Mouse (Mus musculus): ENCODE data around the gene Scrn3.

The Scrn3 gene

GRCm38 (mm10) chr2:73317426-73317825, 5.0 kb downstream of the Scrn3 start:
- no peak for DNase-seq (ENCODE audit: low spot score)

DNA sequence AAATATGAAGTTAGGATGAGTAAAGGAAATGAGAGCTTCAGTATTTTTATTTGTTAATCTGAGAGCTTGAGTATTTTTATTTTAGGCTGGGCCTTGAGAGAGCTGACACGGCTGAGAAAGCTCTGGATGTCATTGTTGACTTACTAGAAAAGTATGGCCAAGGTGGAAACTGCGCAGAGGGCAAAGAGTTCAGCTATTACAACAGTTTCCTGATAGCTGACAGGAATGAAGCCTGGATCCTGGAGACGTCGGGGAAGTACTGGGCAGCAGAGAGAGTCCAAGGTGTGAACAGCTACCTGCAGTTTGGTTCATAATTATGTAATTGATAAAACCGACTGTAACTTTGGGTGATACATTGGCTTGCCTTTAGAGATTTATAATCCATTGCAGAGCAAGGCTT, 6.8 kb downstream of the Scrn3 start:
- no peak for DNase-seq (ENCODE audit: low spot score)

DNA sequence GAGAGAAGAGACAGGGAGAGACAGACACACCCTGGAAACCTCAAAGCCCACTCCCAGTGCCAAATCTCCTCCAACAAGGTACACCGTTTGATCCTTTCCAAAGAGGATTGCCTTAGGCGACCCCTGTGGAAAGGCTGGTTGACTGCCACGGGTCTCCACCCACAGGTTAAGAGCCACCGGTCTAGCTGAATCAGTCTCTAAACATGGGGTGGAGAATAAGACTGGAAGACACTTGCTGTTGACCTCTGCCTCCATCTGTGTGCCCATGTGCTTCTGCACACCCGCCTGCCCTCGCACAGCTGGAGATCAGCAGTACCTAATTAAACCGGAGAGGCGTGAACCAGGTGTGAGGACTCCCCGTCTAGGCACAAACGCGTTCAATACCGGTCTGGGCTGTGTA, 10.6 kb downstream of the Scrn3 start:
- no peak for DNase-seq (ENCODE audit: low spot score)

DNA sequence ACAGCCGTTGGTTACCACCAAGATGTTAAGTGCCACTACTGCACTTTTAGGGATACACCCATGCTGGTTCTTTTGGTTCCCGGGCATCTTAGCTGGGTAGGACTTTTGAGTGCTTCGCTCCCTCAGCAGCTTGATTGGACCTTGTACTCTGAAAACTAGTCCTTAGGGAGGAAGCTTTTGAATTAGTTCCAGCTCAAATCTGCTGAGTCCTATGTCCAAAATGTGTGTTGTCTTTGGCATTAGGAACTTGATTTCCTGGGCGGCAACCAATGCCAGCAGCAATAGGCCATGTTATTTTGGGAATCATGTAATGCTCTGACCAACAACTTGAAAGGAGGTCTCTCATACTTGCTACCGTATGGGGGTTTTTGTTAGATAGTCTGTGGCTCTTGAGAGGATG, 13.5 kb downstream of the Scrn3 start:
- DNase-seq (ENCODE audit: low spot score), result no peak

- DNase-seq (ENCODE audit: low spot score), result no peak
Observed at GRCm38 (mm10) chr2:73335949-73336348, 23.5 kb downstream of the Scrn3 start.

- no peak for DNase-seq (ENCODE audit: low spot score)
Observed at GRCm38 (mm10) chr2:73338415-73338814, 26.0 kb downstream of the Scrn3 start.

DNA sequence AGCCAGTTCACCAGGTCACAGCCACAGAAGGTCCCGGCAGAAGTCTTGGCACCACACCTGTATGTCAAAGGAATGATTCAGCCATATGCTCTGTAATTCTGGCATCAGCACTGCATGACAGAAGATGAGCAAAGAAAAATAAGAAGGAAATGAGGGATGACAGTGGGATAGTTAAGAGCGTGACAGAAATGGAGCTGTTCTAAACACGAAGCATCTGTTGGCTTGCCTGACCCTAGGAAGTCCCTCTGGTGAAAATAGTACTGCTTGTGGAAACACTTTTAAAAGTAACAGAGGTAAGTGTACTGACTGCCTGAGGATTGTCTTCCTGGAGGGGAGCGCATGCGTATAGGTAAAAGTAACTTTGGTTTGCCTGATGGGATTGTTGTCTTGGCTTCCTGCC, 31.3 kb downstream of the Scrn3 start:
- DNase-seq (ENCODE audit: low spot score), result no peak

GRCm38 (mm10) chr2:73345204-73345603, 32.8 kb downstream of the Scrn3 start:
- no peak for DNase-seq (ENCODE audit: low spot score)

DNA sequence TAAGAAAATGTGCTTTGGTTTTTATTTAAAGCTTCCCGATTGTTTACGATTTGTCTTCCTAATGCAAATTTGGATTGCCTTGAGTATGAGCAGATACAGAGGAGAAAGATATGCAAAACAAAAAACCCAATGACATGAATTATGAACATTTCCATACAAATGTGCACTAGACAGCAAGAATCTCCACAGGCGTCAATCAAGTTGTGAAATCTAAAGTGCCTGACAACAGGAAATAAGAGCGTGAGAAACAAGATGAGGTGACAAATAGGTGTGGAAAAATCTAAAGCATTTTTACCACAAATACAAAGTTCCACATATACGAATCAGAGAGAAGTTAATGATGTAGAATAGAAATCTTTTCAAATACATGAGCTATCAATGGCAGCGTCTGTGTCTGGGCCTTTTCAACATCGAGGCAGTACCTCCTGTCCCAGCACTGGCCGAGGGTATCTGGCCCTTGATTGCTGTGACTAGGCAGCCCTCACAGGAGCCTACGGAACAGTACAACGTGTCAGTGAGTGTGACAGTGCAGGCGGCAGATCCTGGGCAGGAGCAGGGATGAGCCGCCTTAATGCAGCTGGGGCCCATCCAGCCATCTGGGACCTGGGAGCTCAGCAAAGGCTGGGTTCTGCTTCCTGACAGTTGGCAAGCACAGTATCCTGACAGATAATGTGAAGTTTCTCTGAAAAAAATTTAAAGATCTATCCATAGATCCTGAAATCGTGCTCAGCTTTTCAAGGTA, 34.1 kb downstream of the Scrn3 start:
- DNase-seq (ENCODE audit: low spot score), result no peak

- no peak for DNase-seq (ENCODE audit: low spot score)
Observed at GRCm38 (mm10) chr2:73347136-73347535, 34.7 kb downstream of the Scrn3 start.

DNA sequence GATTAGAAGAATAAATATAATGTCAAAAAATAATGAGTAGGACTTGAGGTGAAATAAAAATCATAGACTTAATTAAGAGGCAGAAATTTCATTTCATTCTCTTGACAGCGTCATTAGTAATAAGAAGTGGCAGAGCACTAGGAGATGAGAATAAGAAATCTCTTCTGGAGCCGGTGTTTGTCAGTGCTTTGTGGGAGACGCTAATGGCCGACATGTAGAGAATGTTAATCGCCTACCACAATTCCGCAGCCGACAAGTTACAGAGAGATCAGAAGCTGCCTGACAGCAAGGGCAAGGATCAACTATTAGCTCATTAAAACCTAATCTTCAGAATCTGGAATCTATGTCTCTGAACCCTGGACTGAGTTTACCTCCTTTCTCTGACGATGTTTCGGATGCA, 35.4 kb downstream of the Scrn3 start:
- no peak for DNase-seq (ENCODE audit: low spot score)

GRCm38 (mm10) chr2:73348221-73348620, 35.8 kb downstream of the Scrn3 start:
- DNase-seq (ENCODE audit: low spot score), result no peak

GRCm38 (mm10) chr2:73351496-73351895, 39.1 kb downstream of the Scrn3 start:
- no peak for DNase-seq (ENCODE audit: low spot score)

- no peak for DNase-seq (ENCODE audit: low spot score)
Observed at GRCm38 (mm10) chr2:73351927-73352374, 39.5 kb downstream of the Scrn3 start.

- DNase-seq (ENCODE audit: low spot score), result peak; percentile 48
Observed at GRCm38 (mm10) chr2:73357004-73357403, 44.6 kb downstream of the Scrn3 start.

DNA sequence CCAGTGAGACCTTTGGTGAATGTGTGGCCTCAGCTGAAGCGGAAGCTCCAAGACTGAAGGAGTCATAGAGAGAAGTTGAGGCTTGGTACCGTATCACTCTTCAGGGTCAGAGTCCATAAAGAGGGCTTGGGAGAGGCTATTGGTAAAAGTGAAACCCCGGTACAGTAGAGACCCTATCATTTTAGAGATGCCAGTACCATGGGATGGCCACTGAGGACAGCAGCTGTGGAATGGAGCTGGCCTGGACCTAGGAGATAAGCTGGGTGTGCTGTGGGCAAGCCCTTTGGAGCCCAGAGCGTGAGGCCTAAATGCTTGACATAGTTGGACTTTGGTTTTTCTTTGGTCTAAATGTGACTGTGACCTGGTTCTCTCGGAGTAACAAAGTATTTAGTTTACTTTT, 47.5 kb downstream of the Scrn3 start:
- no peak for DNase-seq (ENCODE audit: low spot score)

- no peak for DNase-seq (ENCODE audit: low spot score)
Observed at GRCm38 (mm10) chr2:73360536-73360935, 48.1 kb downstream of the Scrn3 start.

DNA sequence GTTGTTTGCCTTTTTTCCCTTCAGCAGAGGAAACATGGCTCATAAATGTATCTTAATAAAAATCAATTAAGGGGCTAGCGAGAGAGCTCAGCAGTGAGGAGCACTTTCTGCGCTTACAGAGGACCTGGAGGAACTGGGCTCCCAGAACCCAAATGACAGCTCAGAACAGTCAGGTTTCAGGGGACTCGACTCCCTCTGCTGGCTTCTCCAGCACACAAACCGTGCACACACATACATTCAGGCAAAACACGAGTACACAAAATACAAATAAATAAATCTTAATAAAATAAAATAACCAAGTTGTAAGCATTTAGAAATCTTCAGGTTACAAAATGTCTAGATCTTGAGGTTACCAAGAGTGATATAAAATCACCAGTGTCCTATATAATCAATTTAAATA, 51.0 kb downstream of the Scrn3 start:
- no peak for DNase-seq (ENCODE audit: low spot score)

DNA sequence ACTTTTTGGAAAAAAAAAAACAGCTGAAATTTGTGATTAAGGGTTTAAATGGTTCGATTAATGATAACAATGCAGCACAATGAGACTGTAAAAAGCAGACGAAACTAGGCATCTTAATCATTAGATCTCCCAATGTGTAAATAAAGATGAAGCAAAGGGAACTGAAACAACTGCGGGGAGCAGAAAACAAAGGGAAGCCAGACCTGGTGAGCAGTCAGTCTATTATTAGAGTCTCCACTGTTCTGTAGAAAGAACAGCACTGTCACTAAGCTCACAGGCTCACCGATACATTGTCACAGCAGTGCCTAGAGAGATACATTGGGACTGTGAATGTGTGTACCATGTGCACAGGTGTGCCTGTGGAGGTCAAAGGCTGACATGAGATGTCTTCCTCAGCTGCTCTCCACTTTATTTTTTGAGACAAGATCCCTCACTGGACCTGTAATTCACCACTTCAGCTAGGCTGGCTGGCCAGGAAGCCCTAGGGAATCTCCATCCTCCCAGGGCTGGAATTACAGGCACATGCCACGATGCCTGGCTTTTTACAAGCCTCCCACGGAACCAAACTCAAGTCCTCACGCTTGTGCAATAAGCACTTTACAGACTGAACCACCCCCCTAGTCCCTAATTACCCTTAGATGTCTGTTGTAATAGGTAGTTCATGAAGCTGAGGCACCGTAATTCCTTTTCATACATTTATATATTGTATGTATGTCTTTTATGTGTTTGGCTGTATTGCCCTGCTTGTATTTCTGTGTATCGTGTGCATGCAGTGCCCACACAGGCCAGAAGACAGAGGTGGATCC, 59.3 kb downstream of the Scrn3 start:
- DNase-seq (ENCODE audit: low spot score), result no peak

- DNase-seq (ENCODE audit: low spot score), result no peak
Observed at GRCm38 (mm10) chr2:73378326-73378725, 65.9 kb downstream of the Scrn3 start.

- no peak for DNase-seq (ENCODE audit: low spot score)
Observed at GRCm38 (mm10) chr2:73379656-73380055, 67.3 kb downstream of the Scrn3 start.

GRCm38 (mm10) chr2:73380298-73380975, 68.0 kb downstream of the Scrn3 start:
- no peak for DNase-seq (ENCODE audit: low spot score)

GRCm38 (mm10) chr2:73385172-73385571, 72.8 kb downstream of the Scrn3 start:
- no peak for DNase-seq (ENCODE audit: low spot score)

Measured in embryo, embryonic 10 days (tissue).